Mouse (Mus musculus) cerebellum, postnatal 14 days (tissue): ENCODE results near the gene Smim20.

Experiments
- DNase-seq, 2 experiments: peaks; one replicate each; pipeline ENCODE4 v3.0.0; 2021; ENCODE audit warnings: mixed read lengths in 2 of 2

Gene Smim20

DNA sequence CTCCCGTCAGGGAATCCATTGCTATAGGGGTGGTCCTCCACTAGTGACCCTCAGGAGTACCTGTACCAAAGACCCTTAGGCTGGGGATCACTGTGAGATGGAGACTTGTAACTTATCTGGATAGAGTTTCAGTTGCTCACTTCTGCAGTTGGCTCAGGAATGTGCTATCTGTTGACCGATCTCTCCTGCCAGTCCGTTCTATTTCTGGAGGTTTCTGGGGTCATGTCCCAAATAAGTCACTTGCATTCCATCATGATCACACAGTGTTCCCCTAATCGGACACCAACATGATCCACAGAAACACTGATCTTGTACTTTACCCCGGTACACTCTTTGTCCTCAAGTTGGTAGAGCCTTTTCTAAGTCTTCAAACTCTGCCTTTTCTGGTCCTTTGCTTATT is 40.6 kb downstream of the Smim20 start:
- DNase-seq = no peak

DNA sequence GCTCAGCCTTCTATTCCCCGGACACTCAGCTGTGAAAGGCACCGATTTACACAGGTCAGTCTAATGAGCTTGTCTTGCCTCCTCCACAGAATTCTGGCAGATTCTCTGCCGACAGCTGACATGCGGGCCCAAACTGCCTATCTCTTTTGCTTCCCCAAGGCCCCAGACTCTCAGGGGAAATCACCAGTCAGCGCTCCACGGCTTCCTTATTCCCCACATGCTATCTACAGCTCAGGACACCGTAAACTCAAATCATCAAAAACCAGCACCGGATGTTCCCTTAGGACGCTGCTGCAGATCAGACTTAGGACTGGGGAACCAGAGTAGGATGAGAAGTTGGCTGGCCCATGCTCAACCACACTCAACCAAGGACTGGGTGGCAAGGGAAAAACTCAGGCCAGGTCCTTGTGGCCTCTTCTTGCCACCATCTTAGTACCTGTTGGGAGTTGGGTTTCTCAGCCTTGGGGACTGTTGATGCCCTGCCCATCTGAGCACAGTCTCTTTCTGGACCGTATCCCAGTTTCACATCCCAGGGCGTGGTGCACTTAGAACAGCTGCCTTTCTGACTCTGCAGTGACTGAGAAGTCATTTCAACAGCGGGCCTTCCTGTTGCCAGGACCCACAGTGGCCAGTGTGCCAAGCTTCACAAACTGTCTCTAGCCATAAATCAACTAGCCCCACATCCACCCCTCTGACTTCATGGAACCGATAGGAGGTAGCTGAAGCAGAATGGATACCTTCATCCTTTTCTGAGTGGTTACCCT is 47.7 kb downstream of the Smim20 start:
- no peak for DNase-seq

DNA sequence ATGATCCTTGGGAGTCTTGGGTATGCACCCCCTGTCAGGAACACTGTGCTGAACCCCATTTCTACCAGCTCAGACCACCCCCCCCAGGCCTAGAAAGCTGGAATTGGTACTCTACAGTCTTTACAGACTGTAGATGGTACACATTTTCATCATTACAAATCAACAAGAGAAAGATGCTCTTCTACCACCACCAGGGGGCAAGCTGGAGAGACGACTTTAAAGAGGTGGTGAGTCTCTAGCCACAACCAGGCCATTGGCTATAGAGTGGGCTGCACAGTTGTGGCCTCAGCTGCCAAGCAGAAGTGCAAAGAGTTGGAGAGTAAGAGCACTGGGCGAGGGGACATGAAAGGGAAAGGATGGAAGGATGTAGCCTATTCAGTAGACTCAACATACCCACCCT is 48.9 kb downstream of the Smim20 start:
- no peak for DNase-seq

DNA sequence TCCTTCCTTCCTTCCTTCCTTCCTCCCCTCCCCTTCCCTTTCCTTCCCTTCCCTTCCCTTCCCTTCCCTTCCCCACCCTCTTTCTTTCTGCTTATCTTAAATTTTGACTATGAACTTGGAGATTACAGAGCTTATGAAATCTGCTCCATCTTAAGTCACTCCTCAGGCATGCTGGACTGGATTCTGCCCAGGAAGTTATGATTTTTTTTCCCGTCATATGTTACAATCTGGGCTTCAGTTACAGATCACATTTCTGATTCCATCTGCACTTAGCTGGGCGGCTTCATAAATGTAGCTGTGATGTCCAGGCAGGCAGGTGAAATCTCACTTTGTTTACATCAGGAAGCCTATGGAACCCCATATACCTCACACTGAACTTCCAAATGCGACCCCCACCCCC is 50.5 kb downstream of the Smim20 start:
- DNase-seq = no peak

DNA sequence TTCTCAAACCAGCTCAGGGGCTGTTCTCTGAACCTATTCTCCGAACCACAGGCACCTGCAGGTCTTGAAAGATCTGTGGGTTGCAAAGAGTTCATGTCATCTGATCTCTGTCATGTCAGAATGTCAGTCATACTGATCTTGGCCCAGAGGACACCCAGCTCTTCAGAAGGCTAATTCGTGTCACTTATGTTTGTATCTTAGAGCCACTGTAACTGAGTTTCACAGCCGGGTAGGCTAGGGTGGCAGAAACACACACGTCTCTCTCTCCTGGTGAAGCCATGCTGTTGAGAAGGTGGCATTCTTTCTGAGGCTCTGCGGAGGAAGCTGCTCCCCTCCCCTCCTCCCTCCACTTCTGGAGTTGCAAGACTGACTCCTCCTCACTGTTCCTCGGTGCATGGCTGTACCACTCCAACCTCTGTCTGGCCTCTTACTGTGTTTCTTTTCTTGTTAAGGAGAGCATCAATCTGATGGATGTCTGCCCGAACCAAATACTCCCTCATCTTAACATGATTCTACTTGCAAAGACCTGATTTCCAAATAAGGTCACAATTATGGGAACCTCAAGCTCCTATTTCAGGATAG is 51.1 kb downstream of the Smim20 start:
- DNase-seq = no peak

DNA sequence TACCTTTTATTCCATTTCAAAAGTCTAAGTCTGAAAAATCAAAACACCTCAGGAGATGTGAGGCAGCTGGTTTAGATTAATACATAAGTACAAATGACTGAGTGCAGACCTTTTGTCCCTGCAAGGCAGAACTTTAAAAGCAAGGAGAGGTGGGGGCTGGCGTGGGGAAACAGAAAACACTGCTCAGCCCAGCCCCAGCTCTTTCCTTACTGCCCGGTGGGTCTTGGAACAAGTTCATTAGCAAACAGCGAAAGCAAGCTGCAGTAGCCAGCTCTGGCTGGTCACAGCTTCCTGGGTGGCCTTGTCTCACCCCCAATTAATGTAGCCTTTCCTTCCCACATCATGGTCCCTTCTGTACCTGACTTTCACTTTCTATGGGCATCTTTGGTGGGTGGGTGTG is 53.4 kb downstream of the Smim20 start:
- DNase-seq = no peak

DNA sequence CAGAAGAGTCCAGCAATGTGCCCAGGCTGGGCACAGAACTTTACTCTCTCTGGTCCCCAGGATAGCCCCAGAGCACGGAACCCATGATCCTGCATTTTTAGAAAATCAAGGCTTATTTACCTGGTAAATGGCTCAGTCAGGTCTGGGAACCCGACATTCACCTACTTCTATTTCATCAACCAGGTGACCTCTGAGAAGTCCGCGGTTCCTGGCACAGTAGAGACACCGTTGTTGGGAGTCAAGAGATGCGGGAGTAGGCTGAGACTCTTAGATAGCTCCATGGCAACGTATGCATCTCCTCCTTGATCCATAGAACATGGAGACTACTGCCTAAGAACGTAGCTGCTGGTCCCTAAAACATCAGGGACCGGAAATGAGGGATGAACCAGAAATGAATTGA is 55.0 kb downstream of the Smim20 start:
- DNase-seq = no peak

DNA sequence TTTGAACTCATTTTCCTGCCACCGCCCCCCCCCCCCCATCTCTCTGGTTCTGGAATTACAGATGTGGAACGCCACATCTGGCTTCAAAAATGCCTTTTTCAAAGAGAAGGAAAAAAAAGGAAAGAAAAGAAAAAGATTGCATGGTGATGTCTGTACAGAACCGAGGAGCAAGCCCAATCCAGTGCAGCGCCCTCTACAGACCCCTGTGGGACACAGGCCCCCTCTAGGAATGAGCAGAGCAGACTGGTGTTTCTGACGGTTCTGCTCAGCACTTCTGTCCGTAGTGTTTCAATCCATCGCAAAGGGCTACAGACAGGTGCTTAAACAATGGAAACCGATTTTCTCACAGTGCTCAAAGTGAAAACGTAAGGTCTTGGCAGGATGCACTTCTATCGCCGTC is 55.6 kb downstream of the Smim20 start:
- DNase-seq = peak in 1 of 2 experiments; percentile 36

DNA sequence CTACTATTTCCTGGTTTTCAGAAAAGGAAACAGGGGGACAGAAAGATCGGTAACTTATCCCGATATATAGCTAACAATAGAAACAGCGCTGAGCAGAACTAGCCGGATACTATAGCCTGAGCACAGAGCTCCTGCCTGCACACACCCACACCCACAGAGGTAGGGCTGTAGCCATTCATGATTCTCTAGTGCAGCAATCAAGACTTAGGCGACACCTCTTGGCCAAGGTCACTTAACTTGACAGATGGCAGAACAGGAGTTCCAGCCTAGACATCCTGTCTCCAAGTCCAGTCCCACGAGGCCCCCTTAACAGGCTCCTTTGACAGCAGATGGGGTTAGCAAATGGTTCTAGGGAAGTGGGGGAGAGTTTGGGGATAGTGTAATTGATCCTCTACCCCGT is 56.2 kb downstream of the Smim20 start:
- DNase-seq = peak in 1 of 2 experiments; percentile 35

DNA sequence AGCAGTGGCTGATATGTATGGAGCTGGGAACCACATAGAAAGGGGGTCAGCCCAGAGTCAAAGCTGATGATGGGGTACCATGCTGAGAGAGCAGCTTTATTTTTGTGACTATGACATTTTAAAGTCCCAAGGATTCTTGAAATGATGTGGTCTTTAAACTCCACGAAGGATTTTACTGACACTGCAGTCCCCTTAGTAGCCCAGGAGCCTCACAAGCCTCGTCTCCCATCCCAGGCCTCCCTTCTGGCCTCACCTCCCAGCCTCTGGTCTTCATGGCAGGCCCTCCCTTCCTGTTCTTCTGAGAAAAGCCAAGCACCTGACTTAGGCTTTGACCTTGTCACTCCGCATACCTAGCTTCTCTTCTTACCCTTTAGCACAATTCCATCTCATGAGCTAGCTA is 57.4 kb downstream of the Smim20 start:
- DNase-seq = no peak

DNA sequence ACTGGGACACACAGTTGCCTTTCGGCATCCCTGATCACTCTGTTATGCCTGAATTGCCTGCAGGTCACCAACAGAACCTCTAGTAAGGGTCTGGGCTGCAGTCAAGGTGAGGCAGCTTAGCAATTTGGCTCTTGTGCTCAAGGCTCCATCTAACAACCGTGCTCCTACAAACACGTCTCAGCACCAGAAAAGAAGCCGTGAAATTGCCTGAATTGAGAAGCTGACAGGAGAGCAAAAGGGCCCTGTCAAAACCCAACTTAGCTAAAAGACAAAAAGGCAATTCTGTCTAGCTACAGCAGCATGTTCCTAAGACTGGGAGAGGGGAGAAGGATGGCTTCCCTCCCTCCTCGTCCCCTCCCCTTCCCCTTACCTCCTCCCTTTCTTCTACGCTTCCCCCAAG is 57.9 kb downstream of the Smim20 start:
- DNase-seq = no peak

DNA sequence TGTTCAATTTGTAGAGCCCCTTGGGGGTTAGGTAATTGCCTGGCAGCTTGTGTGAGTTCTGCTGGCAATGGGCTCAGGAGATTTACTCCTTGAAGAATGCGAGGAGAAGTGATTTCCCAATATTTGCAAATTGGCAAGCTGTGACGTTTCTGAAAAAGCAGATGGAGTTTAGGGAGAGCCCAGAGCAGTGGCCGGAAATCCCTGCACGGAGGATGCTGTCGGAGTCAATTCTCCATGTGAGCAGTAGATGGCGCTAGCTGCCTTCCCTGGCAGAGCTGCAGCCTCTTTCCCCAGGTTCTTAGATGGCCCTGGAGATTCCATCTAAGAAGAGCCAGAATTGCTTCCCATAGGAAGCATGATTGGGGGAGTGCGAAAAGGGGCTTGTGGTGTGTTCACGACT is 59.1 kb downstream of the Smim20 start:
- DNase-seq = peak; percentile 87 to 90

DNA sequence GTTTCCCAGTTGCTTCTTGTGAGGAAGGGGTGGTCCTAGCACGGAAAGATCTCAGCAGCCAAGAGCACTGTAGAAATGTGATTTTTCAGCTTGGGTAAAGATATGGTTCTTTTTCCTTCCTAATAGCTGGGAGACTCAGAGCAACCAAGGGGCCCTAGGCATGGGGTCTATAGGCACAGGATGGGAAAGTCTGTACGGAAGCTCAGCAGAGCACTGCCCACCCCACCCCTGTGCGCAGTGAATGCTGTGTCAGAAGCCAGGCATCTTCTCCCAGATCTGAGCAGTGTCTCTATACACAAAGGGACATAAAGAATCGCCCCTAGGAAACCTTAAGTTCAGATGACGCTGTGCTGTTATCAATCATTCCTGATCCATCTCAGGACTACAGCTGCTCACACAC is 59.6 kb downstream of the Smim20 start:
- DNase-seq = no peak
